Mouse (Mus musculus): ENCODE measurements around the gene Cntln. TPM values are rescaled to one million over a fixed set of nuclear protein-coding genes. Genes with fewer than 3 reads are reported as not detected.

The Cntln gene
- 5.8 and 7.2 TPM in 2 replicates for polyA plus RNA-seq (2015; fragmentation: Nextera tagmentation; extraction: Ambion mirVana)

DNA sequence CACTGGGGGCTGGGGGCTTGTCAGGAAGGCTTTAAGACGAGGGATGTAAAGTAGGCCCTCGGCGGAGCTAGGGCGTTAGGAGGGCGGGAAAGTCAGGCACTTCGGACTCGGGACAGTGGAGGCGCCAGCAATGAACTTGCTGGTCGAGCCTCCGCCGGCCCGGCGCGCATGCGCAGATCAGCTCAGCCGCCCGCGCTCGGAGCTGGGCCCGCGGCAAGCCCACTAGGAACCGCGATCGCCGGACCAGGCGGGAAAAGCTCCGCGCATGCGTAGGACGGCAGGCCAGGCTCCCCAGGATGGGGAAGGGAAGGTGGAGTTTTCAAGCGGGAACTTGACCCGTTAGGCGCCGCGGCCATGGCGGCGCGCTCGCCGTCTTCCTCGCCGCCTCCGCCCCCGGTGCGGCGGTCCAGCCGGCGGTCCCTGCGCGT, at the start of gene Cntln:
TSS of gene Cntln (plus strand) at position 199 of the 428 bp plus-strand sequence.
- TF ChIP-seq EP300 (IDR thresholded peaks at IDR 0.05) (no peak), CTCF (IDR thresholded peaks at IDR 0.05) (peak; percentile 50)
- no peaks in the 10 kb centered on the region; the same call in 1 of the 2 replicates for H3K4me1 ChIP-seq (ENCODE audit: insufficient read depth, low read depth, low read length)
- H3K9ac ChIP-seq (replicated peaks; ENCODE audit: low read depth): peak within 1 kb of the TSS; percentile 82
- ATAC-seq: peak; percentile 95
- H3K4me2 ChIP-seq (replicated peaks; ENCODE audit: low read depth, low read length): peak within 1 kb of the TSS; percentile 87
- H3K36me3 ChIP-seq (ENCODE audit: insufficient read depth, low read length): no peaks in the 10 kb centered on the region
- peak within 1 kb of the TSS; percentile 87 for H3K27ac ChIP-seq (ENCODE audit: low read length)
- H3K4me3 ChIP-seq (ENCODE audit: low read depth, low read length): peak within 1 kb of the TSS; percentile 81
- WGBS: 2% methylated on average over 43 of the region's 50 CpGs
- peak; percentile 95 for DNase-seq (ENCODE audit: low spot score)
- H3K27me3 ChIP-seq (replicated peaks; ENCODE audit: insufficient read depth, low read length): no peaks in the 10 kb centered on the region
- H3K9me3 ChIP-seq (ENCODE audit: low read length): no peaks in the 10 kb centered on the region

- H3K27me3 ChIP-seq (replicated peaks; ENCODE audit: insufficient read depth, low read length): no peaks in the 10 kb centered on the region
- DNase-seq (ENCODE audit: low spot score): peak; percentile 31
- H3K9me3 ChIP-seq (ENCODE audit: low read length): no peaks in the 10 kb centered on the region
- no peak overlapping the region for H3K4me2 ChIP-seq (replicated peaks; ENCODE audit: low read depth, low read length)
- TF ChIP-seq EP300 (IDR thresholded peaks at IDR 0.05): no peak
- peak; percentile 73 for TF ChIP-seq CTCF (IDR thresholded peaks at IDR 0.05)
- H3K36me3 ChIP-seq (ENCODE audit: insufficient read depth, low read length): no peaks in the 10 kb centered on the region
- no peak overlapping the region for H3K4me3 ChIP-seq (ENCODE audit: low read depth, low read length)
- no peak overlapping the region for H3K27ac ChIP-seq (ENCODE audit: low read length)
- no peak for ATAC-seq
- WGBS: 45% methylated on average over 5 of the region's 5 CpGs
- H3K9ac ChIP-seq (replicated peaks; ENCODE audit: low read depth): no peak overlapping the region
- H3K4me1 ChIP-seq (ENCODE audit: insufficient read depth, low read depth, low read length): no peaks in the 10 kb centered on the region
These were observed 47.1 kb upstream of the Cntln start for GRCm38 (mm10) chr4:84836979-84837378.

DNA sequence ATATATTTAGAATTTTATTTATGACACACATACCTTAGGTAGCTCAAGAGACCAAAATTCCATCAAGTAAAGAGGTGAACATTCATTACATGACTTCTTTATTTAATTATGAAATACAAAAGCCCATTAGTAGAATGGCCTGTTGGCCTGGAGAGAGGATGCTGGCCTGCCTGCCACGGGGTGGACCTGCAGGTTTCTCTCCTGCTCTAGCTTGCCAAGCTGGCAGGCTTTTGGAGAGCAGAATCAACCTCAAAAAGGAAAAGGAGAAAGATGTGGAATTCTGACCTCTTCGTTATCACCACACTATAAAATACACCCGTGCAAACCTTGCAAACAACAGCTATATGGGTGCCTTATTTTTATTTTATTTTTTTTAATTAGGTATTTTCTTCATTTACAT, 45.6 kb upstream of the Cntln start:
- Histone ChIP-seq H3K9ac (replicated peaks; ENCODE audit: low read depth) (no peak overlapping the region), H3K4me1 (ENCODE audit: insufficient read depth, low read depth, low read length) (no peaks in the 10 kb centered on the region), H3K36me3 (ENCODE audit: insufficient read depth, low read length) (no peaks in the 10 kb centered on the region), H3K4me2 (replicated peaks; ENCODE audit: low read depth, low read length) (no peak overlapping the region), H3K27me3 (replicated peaks; ENCODE audit: insufficient read depth, low read length) (no peaks in the 10 kb centered on the region), H3K4me3 (ENCODE audit: low read depth, low read length) (no peak overlapping the region), H3K9me3 (ENCODE audit: low read length) (no peaks in the 10 kb centered on the region), H3K27ac (ENCODE audit: low read length) (no peak overlapping the region)
- TF ChIP-seq EP300 (IDR thresholded peaks at IDR 0.05) (no peak), CTCF (IDR thresholded peaks at IDR 0.05) (no peak)
- 80% methylated on average over 3 of the region's 3 CpGs for WGBS
- ATAC-seq (no peak), DNase-seq (ENCODE audit: low spot score) (no peak)

DNA sequence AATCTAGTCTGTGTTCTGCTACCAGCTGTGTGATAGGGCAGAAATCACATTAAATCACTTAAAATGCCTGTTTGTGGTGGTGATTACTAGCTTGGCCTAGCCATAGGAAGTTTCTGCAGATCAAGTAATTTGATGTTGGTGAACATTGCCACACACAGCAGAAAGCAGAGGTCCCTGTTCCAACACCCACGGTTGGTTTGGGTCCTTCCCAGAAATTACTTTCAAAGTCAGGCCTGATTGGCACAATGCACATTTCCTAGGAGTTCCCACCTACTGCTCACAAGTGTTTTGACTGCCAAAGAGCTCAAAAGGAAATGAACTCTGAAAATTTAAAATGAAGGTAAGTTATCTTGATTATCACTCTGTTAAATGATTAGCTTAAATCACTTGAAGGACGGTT, 44.6 kb upstream of the Cntln start:
- Histone ChIP-seq H3K9ac (replicated peaks; ENCODE audit: low read depth) (no peak overlapping the region), H3K36me3 (ENCODE audit: insufficient read depth, low read length) (no peaks in the 10 kb centered on the region), H3K27ac (ENCODE audit: low read length) (no peak overlapping the region), H3K27me3 (replicated peaks; ENCODE audit: insufficient read depth, low read length) (no peaks in the 10 kb centered on the region), H3K4me3 (ENCODE audit: low read depth, low read length) (no peak overlapping the region), H3K9me3 (ENCODE audit: low read length) (no peaks in the 10 kb centered on the region), H3K4me1 (ENCODE audit: insufficient read depth, low read depth, low read length) (no peaks in the 10 kb centered on the region), H3K4me2 (replicated peaks; ENCODE audit: low read depth, low read length) (no peak overlapping the region)
- no peak for ATAC-seq
- TF ChIP-seq EP300 (IDR thresholded peaks at IDR 0.05) (no peak), CTCF (IDR thresholded peaks at IDR 0.05) (no peak)
- DNase-seq (ENCODE audit: low spot score): no peak
- WGBS: 73% methylated on average over 2 of the region's 2 CpGs

GRCm38 (mm10) chr4:84857588-84857987, 26.5 kb upstream of the Cntln start:
- Histone ChIP-seq H3K9me3 (ENCODE audit: low read length) (no peaks in the 10 kb centered on the region), H3K27ac (ENCODE audit: low read length) (no peak overlapping the region), H3K4me2 (replicated peaks; ENCODE audit: low read depth, low read length) (no peak overlapping the region), H3K4me1 (ENCODE audit: insufficient read depth, low read depth, low read length) (no peaks in the 10 kb centered on the region), H3K4me3 (ENCODE audit: low read depth, low read length) (no peak overlapping the region), H3K9ac (replicated peaks; ENCODE audit: low read depth) (no peak overlapping the region), H3K27me3 (replicated peaks; ENCODE audit: insufficient read depth, low read length) (no peaks in the 10 kb centered on the region), H3K36me3 (ENCODE audit: insufficient read depth, low read length) (no peaks in the 10 kb centered on the region)
- 86% methylated on average over 2 of the region's 2 CpGs for WGBS
- TF ChIP-seq CTCF (IDR thresholded peaks at IDR 0.05) (no peak), EP300 (IDR thresholded peaks at IDR 0.05) (no peak)
- DNase-seq (ENCODE audit: low spot score): no peak
- no peak for ATAC-seq

GRCm38 (mm10) chr4:84876347-84876746, 7.8 kb upstream of the Cntln start:
- Histone ChIP-seq H3K9ac (replicated peaks; ENCODE audit: low read depth) (no peak overlapping the region), H3K4me2 (replicated peaks; ENCODE audit: low read depth, low read length) (no peak overlapping the region), H3K36me3 (ENCODE audit: insufficient read depth, low read length) (no peaks in the 10 kb centered on the region), H3K9me3 (ENCODE audit: low read length) (no peaks in the 10 kb centered on the region), H3K27ac (ENCODE audit: low read length) (no peak overlapping the region), H3K27me3 (replicated peaks; ENCODE audit: insufficient read depth, low read length) (no peaks in the 10 kb centered on the region), H3K4me3 (ENCODE audit: low read depth, low read length) (no peak overlapping the region), H3K4me1 (ENCODE audit: insufficient read depth, low read depth, low read length) (no peaks in the 10 kb centered on the region)
- no peak for TF ChIP-seq EP300 (IDR thresholded peaks at IDR 0.05)
- peak; percentile 73 for TF ChIP-seq CTCF (IDR thresholded peaks at IDR 0.05)
- WGBS: 18% methylated on average over 3 of the region's 3 CpGs
- DNase-seq (ENCODE audit: low spot score) (peak; percentile 59), ATAC-seq (peak; percentile 49; the same call in 1 of the 2 replicates)

GRCm38 (mm10) chr4:84883646-84884045, 463 bp upstream of the Cntln start:
- Histone ChIP-seq H3K27me3 (replicated peaks; ENCODE audit: insufficient read depth, low read length) (no peaks in the 10 kb centered on the region), H3K27ac (ENCODE audit: low read length) (peak overlapping the region; percentile 87), H3K36me3 (ENCODE audit: insufficient read depth, low read length) (no peaks in the 10 kb centered on the region), H3K9ac (replicated peaks; ENCODE audit: low read depth) (peak overlapping the region; percentile 82; the same call in 1 of the 2 replicates), H3K4me1 (ENCODE audit: insufficient read depth, low read depth, low read length) (no peaks in the 10 kb centered on the region; the same call in 1 of the 2 replicates), H3K9me3 (ENCODE audit: low read length) (no peaks in the 10 kb centered on the region), H3K4me2 (replicated peaks; ENCODE audit: low read depth, low read length) (peak overlapping the region; percentile 87), H3K4me3 (ENCODE audit: low read depth, low read length) (peak overlapping the region; percentile 81)
- 51% methylated on average over 12 of the region's 12 CpGs for WGBS
- DNase-seq (ENCODE audit: low spot score) (no peak), ATAC-seq (peak; percentile 39)
- TF ChIP-seq CTCF (IDR thresholded peaks at IDR 0.05) (no peak), EP300 (IDR thresholded peaks at IDR 0.05) (no peak)
